In the genomic region with DNA sequence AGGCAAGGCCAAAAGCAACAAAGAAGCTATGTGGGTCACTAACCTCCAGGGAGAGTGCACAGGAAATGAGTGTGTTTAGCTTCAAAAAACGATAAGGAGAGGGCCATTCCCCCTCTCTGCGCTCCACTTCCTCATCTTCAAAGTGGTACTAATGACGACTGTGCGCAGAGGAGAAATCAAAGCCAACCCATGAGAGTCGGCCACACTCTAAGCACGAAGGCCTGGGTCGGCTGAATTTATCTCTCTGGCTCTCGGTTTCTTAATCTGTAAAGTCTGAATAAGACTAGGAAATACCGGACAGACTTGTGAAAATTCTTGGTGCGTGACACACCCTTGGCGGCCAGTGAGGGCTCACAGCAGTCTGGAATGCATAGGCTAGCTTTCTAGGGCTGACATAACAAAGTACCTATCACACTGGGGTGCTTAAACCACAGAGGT, we compare ENCODE assay signal across 8 mouse cellular contexts.
DNase-seq lines count a peak whose midpoint lies in the region; ATAC-seq and TF ChIP-seq lines count a peak whose summit lies in the region.

No protein-coding gene starts in this region.

- no peak overlapping the region for H3K4me2 ChIP-seq in lung, embryonic 14.5 days

- H3K9ac ChIP-seq in lung, embryonic 14.5 days = no peak overlapping the region

- no peaks in the 10 kb centered on the region for H3K9me3 ChIP-seq in lung, embryonic 14.5 days (ENCODE audit: low read depth, low read length)

- WGBS in lung, embryonic 14.5 days = 12% methylated on average over 11 of the region's 11 CpGs

- no peak for TF ChIP-seq CTCF in lung, embryonic 14.5 days (IDR thresholded peaks at IDR 0.05; ENCODE audit: low read depth)

- peak overlapping the region; percentile 67 for H3K27ac ChIP-seq in lung, embryonic 14.5 days (ENCODE audit: low read depth)

- peak; percentile 7 for DNase-seq in adrenal gland, adult 8-10 months
- no peak for DNase-seq in adrenal gland, postnatal 4 days (ENCODE audit: low spot score in 2 of 2)
- peak; percentile 43 for DNase-seq in kidney, adult 11 months
- DNase-seq in lung, embryonic 14.5 days = peak; percentile 63
- peak; percentile 22 to 24 for DNase-seq in urinary bladder, postnatal 36 days (ENCODE audit: low spot score in 2 of 2)
- DNase-seq in testis, postnatal 14 days (ENCODE audit: low spot score) = no peak
- no peak for DNase-seq in right cerebral cortex, postnatal 14 days

- peaks cover 9% of the 10 kb centered on the region for H3K4me1 ChIP-seq in lung, embryonic 14.5 days (ENCODE audit: insufficient read depth)

- peak; percentile 100 for ATAC-seq in common myeloid progenitor, adult 5-6 weeks (replicated peaks; ENCODE audit: low read depth, poor library complexity, severe bottlenecking)
- peak; percentile 75 for ATAC-seq in lung, embryonic 14.5 days (ENCODE audit: insufficient read depth)

- H3K36me3 ChIP-seq in lung, embryonic 14.5 days (ENCODE audit: insufficient read depth) = no peaks in the 10 kb centered on the region

- H3K4me3 ChIP-seq in lung, embryonic 14.5 days (ENCODE audit: low read depth, low read length) = no peak overlapping the region

- H3K27me3 ChIP-seq in lung, embryonic 14.5 days (ENCODE audit: insufficient read depth, low read length) = no peaks in the 10 kb centered on the region

Comparison
In these comparisons a context has a peak if more than half of its experiments do, and no peak if none do; other contexts are left out.
1. DNase-seq: peak in adrenal gland, adult 8-10 months (single experiment), kidney, adult 11 months (single experiment), lung, embryonic 14.5 days (single experiment) and urinary bladder, postnatal 36 days (2 of 2); none in adrenal gland, postnatal 4 days (0 of 2), testis, postnatal 14 days (single experiment) and right cerebral cortex, postnatal 14 days (single experiment).